Mouse (Mus musculus) midbrain, embryonic 14.5 days (tissue): ENCODE measurements around the gene Ciao2a. TPM values are rescaled to one million over a fixed set of nuclear protein-coding genes. Genes with fewer than 3 reads are reported as not detected.

Experiments used
- ATAC-seq: fragments of 200-750 bp; cut with Nextera tagmentation; 2 replicates; pipeline ENCODE4 v1.8.0; 2017; ENCODE audit warnings: moderate number of reproducible peaks, moderate library complexity; ENCODE audit not compliant: low FRiP score, low TSS enrichment
- DNase-seq: peaks from one replicate; pipeline ENCODE4 v3.0.0-alpha.2; 2015
- H3K27ac ChIP-seq: fragments of 300-500 bp; sonication (generic); replicated peaks from 2 replicates; pipeline ENCODE4 v1.5.1; 2014; ENCODE audit warnings: mild to moderate bottlenecking, low read depth, low read length, moderate library complexity
- H3K27me3 ChIP-seq: fragments of 300-500 bp; sonication (generic); 2 replicates; pipeline ENCODE4 v1.6.1; 2014; ENCODE audit warnings: low read length, control low read depth, mixed read lengths; ENCODE audit not compliant: control insufficient read depth, insufficient read depth
- H3K36me3 ChIP-seq: fragments of 300-500 bp; sonication (generic); 2 replicates; pipeline ENCODE4 v1.6.1; 2014; ENCODE audit warnings: low read length, control low read depth; ENCODE audit not compliant: control insufficient read depth, insufficient read depth
- H3K4me1 ChIP-seq: fragments of 300-500 bp; sonication (generic); 2 replicates; pipeline ENCODE4 v1.6.1; 2014; ENCODE audit warnings: mild to moderate bottlenecking, antibody characterized with exemption, low read length, control low read depth; ENCODE audit not compliant: control insufficient read depth, insufficient read depth
- H3K4me2 ChIP-seq: fragments of 300-500 bp; sonication (generic); 2 replicates; pipeline ENCODE4 v1.6.1; 2014; ENCODE audit warnings: mild to moderate bottlenecking, low read length, moderate library complexity
- H3K4me3 ChIP-seq: fragments of 300-500 bp; sonication (generic); replicated peaks from 2 replicates; pipeline ENCODE4 v1.5.1; 2014; ENCODE audit warnings: low read depth, low read length
- H3K9ac ChIP-seq: fragments of 300-500 bp; sonication (generic); replicated peaks from 2 replicates; pipeline ENCODE4 v1.6.1; 2014; ENCODE audit warnings: mild to moderate bottlenecking, low read length, moderate library complexity
- H3K9me3 ChIP-seq: fragments of 300-500 bp; sonication (generic); 2 replicates; pipeline ENCODE4 v1.6.1; 2016; ENCODE audit warnings: low read length, control low read depth, mixed read lengths; ENCODE audit not compliant: control insufficient read depth
- WGBS: fragments of 180-500 bp; shearing (Covaris S2); extraction: QIAGEN DNeasy Blood & Tissue Kit; methylation state at CpG from one replicate; pipeline ENCODE4 v1.1.7; 2014; 5-methylcytosine and 5-hydroxymethylcytosine counted together
- polyA plus RNA-seq: library from polyadenylated mRNA; unstranded; fragments of >200 nt; fragmentation: Nextera tagmentation; extraction: Ambion mirVana; gene quantifications from 2 replicates; pipeline ENCODE4 v1.2.1, GENCODE M21; 2014

Ciao2a gene
- polyA plus RNA-seq, 1 experiment from 2014 or later: 76.2 TPM

GRCm38 (mm10) chr9:66090593-66091244 lies 35.7 kb upstream of the Ciao2a start:
- no peaks in the 10 kb centered on the region for H3K4me1 ChIP-seq
- WGBS: 93% methylated on average over 13 of the region's 13 CpGs
- no peaks in the 10 kb centered on the region for H3K9me3 ChIP-seq
- no peak overlapping the region for H3K4me3 ChIP-seq
- H3K36me3 ChIP-seq: peaks cover 86% of the 10 kb centered on the region
- no peak overlapping the region for H3K4me2 ChIP-seq
- H3K9ac ChIP-seq: no peak overlapping the region
- no peak overlapping the region for H3K27ac ChIP-seq
- H3K27me3 ChIP-seq: no peaks in the 10 kb centered on the region
- ATAC-seq (no peak), DNase-seq (no peak)

- Histone ChIP-seq H3K4me1 (no peaks in the 10 kb centered on the region), H3K9ac (no peak overlapping the region), H3K4me2 (no peak overlapping the region), H3K36me3 (peaks cover 95% of the 10 kb centered on the region), H3K9me3 (no peaks in the 10 kb centered on the region), H3K4me3 (no peak overlapping the region), H3K27ac (no peak overlapping the region), H3K27me3 (no peaks in the 10 kb centered on the region)
- ATAC-seq (no peak), DNase-seq (no peak)
- 87% methylated on average over 6 of the region's 6 CpGs for WGBS
Measured at GRCm38 (mm10) chr9:66091327-66092231, 34.8 kb upstream of the Ciao2a start.

GRCm38 (mm10) chr9:66092664-66093063 lies 33.7 kb upstream of the Ciao2a start:
- Histone ChIP-seq H3K4me3 (no peak overlapping the region), H3K27me3 (no peaks in the 10 kb centered on the region), H3K4me1 (no peaks in the 10 kb centered on the region), H3K9me3 (no peaks in the 10 kb centered on the region), H3K9ac (no peak overlapping the region), H3K4me2 (no peak overlapping the region), H3K27ac (no peak overlapping the region), H3K36me3 (peaks cover 97% of the 10 kb centered on the region)
- ATAC-seq (no peak), DNase-seq (no peak)
- WGBS: 89% methylated on average over 2 of the region's 2 CpGs

GRCm38 (mm10) chr9:66101577-66101976 lies 24.8 kb upstream of the Ciao2a start:
- no peaks in the 10 kb centered on the region for H3K9me3 ChIP-seq
- no peak overlapping the region for H3K9ac ChIP-seq
- DNase-seq (no peak), ATAC-seq (no peak)
- no peak overlapping the region for H3K27ac ChIP-seq
- no peaks in the 10 kb centered on the region for H3K27me3 ChIP-seq
- H3K36me3 ChIP-seq: peaks cover 85% of the 10 kb centered on the region
- no peak overlapping the region for H3K4me3 ChIP-seq
- WGBS: 94% methylated on average over 8 of the region's 8 CpGs
- H3K4me1 ChIP-seq: no peaks in the 10 kb centered on the region
- H3K4me2 ChIP-seq: no peak overlapping the region

- H3K4me3 ChIP-seq: no peak overlapping the region
- DNase-seq (no peak), ATAC-seq (no peak)
- H3K4me1 ChIP-seq: no peaks in the 10 kb centered on the region
- H3K27me3 ChIP-seq: no peaks in the 10 kb centered on the region
- H3K4me2 ChIP-seq: no peak overlapping the region
- WGBS: 94% methylated on average over 6 of the region's 6 CpGs
- no peaks in the 10 kb centered on the region for H3K9me3 ChIP-seq
- H3K36me3 ChIP-seq: peaks cover 83% of the 10 kb centered on the region
- no peak overlapping the region for H3K27ac ChIP-seq
- H3K9ac ChIP-seq: no peak overlapping the region
Measured at GRCm38 (mm10) chr9:66102668-66103067, 23.7 kb upstream of the Ciao2a start.

GRCm38 (mm10) chr9:66104601-66105000 lies 21.8 kb upstream of the Ciao2a start:
- no peaks in the 10 kb centered on the region for H3K4me1 ChIP-seq
- ATAC-seq: no peak
- peaks cover 89% of the 10 kb centered on the region for H3K36me3 ChIP-seq
- H3K27me3 ChIP-seq: no peaks in the 10 kb centered on the region
- no peaks in the 10 kb centered on the region for H3K9me3 ChIP-seq
- DNase-seq: no peak
- no peak overlapping the region for H3K9ac ChIP-seq
- H3K4me2 ChIP-seq: no peak overlapping the region
- H3K4me3 ChIP-seq: no peak overlapping the region
- 96% methylated on average over 4 of the region's 4 CpGs for WGBS
- H3K27ac ChIP-seq: no peak overlapping the region

GRCm38 (mm10) chr9:66105168-66105567 lies 21.2 kb upstream of the Ciao2a start:
- no peak overlapping the region for H3K27ac ChIP-seq
- WGBS: 92% methylated on average over 8 of the region's 8 CpGs
- H3K9ac ChIP-seq: no peak overlapping the region
- no peaks in the 10 kb centered on the region for H3K27me3 ChIP-seq
- no peak overlapping the region for H3K4me3 ChIP-seq
- ATAC-seq: no peak
- DNase-seq: no peak
- H3K4me2 ChIP-seq: no peak overlapping the region
- H3K9me3 ChIP-seq: no peaks in the 10 kb centered on the region
- no peaks in the 10 kb centered on the region for H3K4me1 ChIP-seq
- peaks cover 84% of the 10 kb centered on the region for H3K36me3 ChIP-seq

- WGBS: 97% methylated on average over 1 of the region's 1 CpGs
- H3K27ac ChIP-seq: no peak overlapping the region
- H3K4me1 ChIP-seq: no peaks in the 10 kb centered on the region
- H3K9me3 ChIP-seq: no peaks in the 10 kb centered on the region
- H3K9ac ChIP-seq: no peak overlapping the region
- no peak for DNase-seq
- peaks cover 52% of the 10 kb centered on the region for H3K36me3 ChIP-seq
- no peak overlapping the region for H3K4me3 ChIP-seq
- no peak overlapping the region for H3K4me2 ChIP-seq
- H3K27me3 ChIP-seq: no peaks in the 10 kb centered on the region
- no peak for ATAC-seq
Measured at GRCm38 (mm10) chr9:66109574-66109973, 16.8 kb upstream of the Ciao2a start.
